Mouse (Mus musculus) small intestine, adult 2 months (tissue): ENCODE data around the gene Pcdh15. TPM values are rescaled to one million over a fixed set of nuclear protein-coding genes. Genes with fewer than 3 reads are reported as not detected.

Source experiments
- H3K27ac ChIP-seq: fragments of 200-500 bp; 2 replicates; pipeline ENCODE4 v1.5.1; 2012; ENCODE audit warnings: low read depth, low read length, control low read depth, inconsistent platforms; ENCODE audit not compliant: insufficient read depth
- H3K27me3 ChIP-seq: fragments of 200-500 bp; 2 replicates; pipeline ENCODE4 v1.6.1; 2012; ENCODE audit warnings: mild to moderate bottlenecking, moderate library complexity, low read length, inconsistent platforms; ENCODE audit not compliant: control insufficient read depth, insufficient read depth
- H3K36me3 ChIP-seq: fragments of 200-500 bp; 2 replicates; pipeline ENCODE4 v1.6.1; 2012; ENCODE audit warnings: mild to moderate bottlenecking, low read length, control low read depth, inconsistent platforms; ENCODE audit not compliant: control insufficient read depth, insufficient read depth
- H3K4me1 ChIP-seq: fragments of 200-500 bp; 2 replicates; pipeline ENCODE4 v1.6.1; 2012; ENCODE audit warnings: low read length, inconsistent platforms, mixed read lengths; ENCODE audit not compliant: control insufficient read depth, insufficient read depth, insufficient read length
- H3K4me3 ChIP-seq: fragments of 200-500 bp; 2 replicates; pipeline ENCODE4 v1.5.1; 2012; ENCODE audit warnings: low read depth, mild to moderate bottlenecking, control low read depth, inconsistent platforms, low read length, moderate library complexity
- CTCF ChIP-seq: fragments of 200-500 bp; IDR thresholded peaks from 2 replicates; pipeline ENCODE4 v1.5.1; 2012; ENCODE audit warnings: low read depth, mild to moderate bottlenecking, control low read depth, inconsistent platforms, low read length, moderate library complexity, mixed read lengths; ENCODE audit not compliant: insufficient replicate concordance, insufficient read length; ENCODE audit errors: extremely low read depth
- POLR2A ChIP-seq: fragments of 200-500 bp; IDR thresholded peaks from 2 replicates; pipeline ENCODE4 v1.6.1; 2012; ENCODE audit warnings: low read depth, mild to moderate bottlenecking, control low read depth, inconsistent platforms, low read length, moderate library complexity
- WGBS: fragments of 180-500 bp; shearing (Covaris S2); methylation state at CpG from one replicate; pipeline ENCODE4 v1.1.7; 2018; 5-methylcytosine and 5-hydroxymethylcytosine counted together
- polyA plus RNA-seq: library from polyadenylated mRNA; depleted of rRNA; stranded (reverse); fragments of >200 nt; gene quantifications from 2 replicates; pipeline ENCODE4 v1.2.3, GENCODE M21; 2012

Gene Pcdh15
- polyA plus RNA-seq, 1 experiment, result 0.16 TPM

DNA sequence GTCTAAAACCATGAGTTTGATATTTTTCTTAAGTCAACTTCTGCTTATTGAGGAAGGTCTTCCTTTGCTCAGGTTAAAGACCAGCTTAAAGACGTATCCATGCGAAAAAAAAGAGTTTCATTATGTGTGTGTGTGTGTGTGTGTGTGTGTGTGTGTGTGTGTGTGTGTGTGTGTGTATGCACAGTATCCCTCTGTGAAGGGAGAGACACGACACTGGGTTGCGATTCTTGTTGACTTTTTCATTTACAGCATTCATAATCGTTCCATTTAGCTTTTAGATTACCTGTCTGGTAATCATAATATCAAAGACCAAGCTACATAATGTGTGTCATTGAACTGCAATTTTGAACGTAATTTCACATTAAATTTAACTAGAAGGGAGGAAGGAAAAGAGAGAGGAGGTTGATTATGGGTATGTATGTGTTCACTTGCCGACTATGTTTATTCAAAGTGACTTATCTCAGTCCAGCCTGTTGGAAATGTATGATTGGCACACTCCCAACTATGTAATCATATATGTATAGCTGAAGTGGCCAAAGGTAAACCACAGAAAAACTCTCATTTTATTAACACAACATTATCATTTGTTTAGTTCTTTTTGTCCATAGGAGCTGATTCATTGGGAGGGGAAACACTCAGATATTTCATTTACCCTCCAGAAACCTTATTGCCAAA, 626.6 kb downstream of the Pcdh15 start:
- Histone ChIP-seq H3K27me3 (no peaks in the 10 kb centered on the region), H3K27ac (no peak overlapping the region), H3K4me3 (no peak overlapping the region), H3K4me1 (no peaks in the 10 kb centered on the region), H3K36me3 (no peaks in the 10 kb centered on the region)
- TF ChIP-seq CTCF, result no peak
- WGBS, result 60% methylated on average over 7 of the region's 7 CpGs

DNA sequence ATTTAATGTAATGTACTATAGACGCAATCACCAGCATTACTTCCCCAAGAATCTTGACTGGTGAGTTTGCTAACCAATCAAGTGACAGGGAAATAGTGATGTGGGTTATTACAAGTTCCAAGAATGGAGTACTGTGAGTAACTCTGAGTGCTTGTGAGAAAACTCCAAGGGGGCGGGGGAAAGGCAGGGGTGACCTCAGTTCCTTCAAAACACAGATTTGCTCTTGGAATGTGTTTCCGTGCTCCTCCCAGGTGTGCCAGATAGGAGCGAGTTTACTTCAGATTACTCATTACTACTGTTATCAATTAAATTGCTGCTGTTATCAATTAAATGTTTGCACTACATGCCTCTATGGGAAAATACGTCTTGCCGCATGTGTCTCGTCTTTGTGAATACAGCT, 634.1 kb downstream of the Pcdh15 start:
- no peaks in the 10 kb centered on the region for H3K4me1 ChIP-seq
- no peaks in the 10 kb centered on the region for H3K27me3 ChIP-seq
- H3K4me3 ChIP-seq, result no peak overlapping the region
- no peak for TF ChIP-seq CTCF
- no peak for TF ChIP-seq POLR2A
- WGBS, result 38% methylated on average over 7 of the region's 7 CpGs
- H3K36me3 ChIP-seq, result no peaks in the 10 kb centered on the region
- no peak overlapping the region for H3K27ac ChIP-seq

DNA sequence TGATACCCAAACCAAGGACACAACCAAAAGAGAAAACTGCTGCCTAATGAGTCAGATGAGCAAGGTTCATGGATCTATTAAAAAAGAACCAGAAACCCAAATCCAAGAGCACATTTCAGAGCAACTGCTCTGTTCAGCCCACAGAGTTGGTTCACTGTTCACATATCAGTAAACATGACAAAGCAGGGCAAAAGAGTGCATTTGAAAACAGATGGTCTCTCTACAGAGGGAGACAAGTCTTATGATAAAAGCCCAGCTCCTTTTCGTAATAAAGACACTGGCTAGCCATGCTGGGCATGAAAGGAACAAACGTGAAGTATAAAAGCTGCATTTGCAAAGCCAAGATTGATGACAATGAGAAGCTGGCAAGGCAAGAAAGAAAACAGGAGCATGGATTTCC, 649.9 kb downstream of the Pcdh15 start:
- H3K4me1 ChIP-seq, result no peaks in the 10 kb centered on the region
- H3K27ac ChIP-seq, result no peak overlapping the region
- H3K36me3 ChIP-seq, result no peaks in the 10 kb centered on the region
- no peak for TF ChIP-seq CTCF
- TF ChIP-seq POLR2A, result no peak
- WGBS, result 60% methylated on average over 2 of the region's 2 CpGs
- H3K4me3 ChIP-seq, result no peak overlapping the region
- H3K27me3 ChIP-seq, result no peaks in the 10 kb centered on the region

DNA sequence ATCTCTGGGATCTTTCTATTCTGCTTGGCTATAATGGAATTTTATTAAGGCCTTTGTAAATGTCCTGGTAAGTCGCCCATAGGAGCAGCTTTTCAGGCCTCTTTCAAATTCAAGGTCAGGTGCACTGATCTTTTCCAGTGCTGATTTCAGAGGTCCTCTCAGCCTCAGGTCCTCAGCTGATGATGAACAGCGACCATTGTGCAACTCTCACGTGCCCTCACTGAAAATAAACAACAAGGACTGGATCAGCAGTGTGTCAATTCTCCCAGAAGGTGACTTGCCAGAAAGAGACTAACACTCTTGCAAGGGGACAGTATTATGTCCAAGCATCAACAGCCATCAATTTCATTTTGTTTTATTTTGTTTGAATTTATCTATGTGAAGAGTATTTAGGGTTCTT, 654.7 kb downstream of the Pcdh15 start:
- Histone ChIP-seq H3K4me3 (no peak overlapping the region), H3K4me1 (no peaks in the 10 kb centered on the region), H3K36me3 (no peaks in the 10 kb centered on the region), H3K27me3 (no peaks in the 10 kb centered on the region), H3K27ac (no peak overlapping the region)
- WGBS, result 26% methylated on average over 3 of the region's 3 CpGs
- no peak for TF ChIP-seq POLR2A

DNA sequence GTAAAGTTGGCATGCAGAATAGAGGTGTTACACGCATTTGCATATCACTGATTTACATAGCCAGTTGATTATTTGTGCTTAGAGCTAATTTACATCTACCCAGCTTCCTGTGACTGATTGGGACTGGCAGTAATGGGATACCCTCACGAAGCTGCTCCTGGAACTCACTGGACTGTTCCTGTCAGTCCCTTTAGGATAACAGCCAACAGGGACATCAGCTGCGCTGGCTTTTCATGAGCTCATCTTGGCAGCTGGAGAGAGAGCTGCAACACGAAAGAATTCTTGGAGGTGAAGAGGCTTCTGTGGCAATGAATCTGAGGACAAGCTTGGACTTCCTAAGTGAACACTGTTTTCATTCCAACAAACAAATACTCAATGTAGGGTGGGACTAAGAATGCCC, 683.8 kb downstream of the Pcdh15 start:
- WGBS, result 63% methylated on average over 4 of the region's 4 CpGs
- Histone ChIP-seq H3K4me1 (no peaks in the 10 kb centered on the region), H3K36me3 (no peaks in the 10 kb centered on the region), H3K27ac (no peak overlapping the region), H3K4me3 (no peak overlapping the region), H3K27me3 (no peaks in the 10 kb centered on the region)
- no peak for TF ChIP-seq POLR2A
- no peak for TF ChIP-seq CTCF

DNA sequence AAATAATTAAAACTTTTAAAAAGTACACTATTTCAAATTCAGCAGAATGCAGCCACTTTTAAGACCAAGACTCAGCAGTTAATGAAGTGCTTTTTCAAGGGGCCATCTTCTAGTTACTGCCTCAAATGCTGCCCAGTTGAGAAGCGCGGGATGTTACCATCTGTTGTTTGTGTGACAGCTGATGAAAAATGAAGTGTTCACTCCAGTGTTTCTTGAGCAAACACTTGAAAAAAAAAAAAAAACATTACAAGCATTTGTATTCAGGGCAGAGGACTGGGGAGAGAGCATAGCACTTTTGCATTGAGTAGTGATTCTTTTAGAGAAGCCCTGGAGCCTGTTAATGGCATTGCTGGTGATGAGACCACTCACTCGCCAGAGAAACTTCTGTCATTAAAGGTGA, 689.0 kb downstream of the Pcdh15 start:
- H3K27me3 ChIP-seq, result no peaks in the 10 kb centered on the region
- no peak overlapping the region for H3K4me3 ChIP-seq
- WGBS, result 67% methylated on average over 3 of the region's 3 CpGs
- H3K36me3 ChIP-seq, result no peaks in the 10 kb centered on the region
- TF ChIP-seq CTCF (no peak), POLR2A (no peak)
- H3K4me1 ChIP-seq, result no peaks in the 10 kb centered on the region
- no peak overlapping the region for H3K27ac ChIP-seq

DNA sequence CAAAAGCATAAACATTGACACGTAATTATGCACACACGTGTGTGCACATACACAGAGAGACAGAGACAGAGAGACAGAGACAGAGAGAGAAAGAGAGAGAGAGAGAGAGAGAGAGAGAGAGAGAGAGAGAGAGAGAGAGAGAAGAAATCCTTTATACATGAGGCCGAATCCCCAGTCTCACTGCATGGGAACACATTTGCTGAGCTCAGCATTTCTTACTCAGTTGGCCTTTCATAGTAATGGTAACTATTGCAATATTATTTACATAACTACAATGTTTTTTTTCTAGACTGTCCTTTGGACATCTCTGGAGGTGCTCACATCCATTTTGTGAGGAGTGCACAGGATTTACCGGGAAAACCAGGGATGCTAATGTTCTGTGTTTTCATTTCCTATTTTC, 705.9 kb downstream of the Pcdh15 start:
- no peaks in the 10 kb centered on the region for H3K36me3 ChIP-seq
- H3K4me1 ChIP-seq, result no peaks in the 10 kb centered on the region
- TF ChIP-seq CTCF, result no peak
- H3K27me3 ChIP-seq, result no peaks in the 10 kb centered on the region
- no peak overlapping the region for H3K4me3 ChIP-seq
- no peak overlapping the region for H3K27ac ChIP-seq
- WGBS, result 83% methylated on average over 4 of the region's 4 CpGs

DNA sequence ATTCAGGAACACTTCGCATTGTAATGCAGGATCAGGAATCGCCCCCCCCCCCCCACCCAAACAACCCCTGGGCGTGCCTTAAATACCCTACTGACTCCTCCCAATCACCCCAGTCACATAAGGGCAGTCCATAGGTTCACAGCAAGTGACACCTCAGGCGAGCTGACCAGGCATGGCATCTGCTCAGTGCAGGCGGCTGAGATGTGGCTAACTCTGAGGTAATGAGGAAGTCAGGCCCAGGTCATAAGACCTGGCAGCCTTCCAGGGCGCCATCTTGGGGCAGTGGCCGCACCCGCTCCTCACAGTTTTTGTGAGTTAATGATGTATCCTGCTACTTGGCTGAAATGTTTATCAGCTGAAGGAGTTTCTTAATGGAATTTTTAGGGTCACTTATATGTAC, 713.2 kb downstream of the Pcdh15 start:
- 69% methylated on average over 8 of the region's 8 CpGs for WGBS
- H3K36me3 ChIP-seq, result no peaks in the 10 kb centered on the region
- H3K27ac ChIP-seq, result no peak overlapping the region
- no peak for TF ChIP-seq POLR2A
- H3K27me3 ChIP-seq, result no peaks in the 10 kb centered on the region
- no peaks in the 10 kb centered on the region for H3K4me1 ChIP-seq
- H3K4me3 ChIP-seq, result no peak overlapping the region
